Mouse (Mus musculus): ENCODE results near the gene Cox20.
"Not testable (repeated sequence)": the region's sequence is repeated elsewhere in the genome, so short reads cannot be mapped to it uniquely, and the experiment has no call there.

Cox20 gene

GRCm38 (mm10) chr1:178318389-178319184 lies at the start of gene Cox20:
TSS of gene Cox20 (plus strand) at chr1:178319130.
- in situ Hi-C loops (cut with MboI, MseI), result loop anchor here (25.0 kb wide), 1 partner anchor 531 kb away; the partner anchor contains the start of gene Adss

- in situ Hi-C loops (cut with MboI, MseI), result no loop called here
These were observed 48.3 kb upstream of the Cox20 start for GRCm38 (mm10) chr1:178270635-178271034.

- in situ Hi-C loops (cut with MboI, MseI), result no loop called here
These were observed 43.7 kb upstream of the Cox20 start for GRCm38 (mm10) chr1:178275174-178275730.

GRCm38 (mm10) chr1:178275738-178276053 lies 43.2 kb upstream of the Cox20 start:
- in situ Hi-C loops (cut with MboI, MseI), result no loop called here

GRCm38 (mm10) chr1:178276054-178276911 lies 42.6 kb upstream of the Cox20 start:
- in situ Hi-C loops (cut with MboI, MseI), result no loop called here

GRCm38 (mm10) chr1:178283314-178283713 lies 35.6 kb upstream of the Cox20 start:
- in situ Hi-C loops (cut with MboI, MseI), result not testable (repeated sequence)

GRCm38 (mm10) chr1:178283946-178284720 lies 34.8 kb upstream of the Cox20 start:
- in situ Hi-C loops (cut with MboI, MseI), result no loop called here

- in situ Hi-C loops (cut with MboI, MseI), result no loop called here
These were observed 31.2 kb upstream of the Cox20 start for GRCm38 (mm10) chr1:178287601-178288176.

- in situ Hi-C loops (cut with MboI, MseI), result no loop called here
These were observed 27.2 kb upstream of the Cox20 start for GRCm38 (mm10) chr1:178291716-178292115.

GRCm38 (mm10) chr1:178294051-178294450 lies 24.9 kb upstream of the Cox20 start:
- in situ Hi-C loops (cut with MboI, MseI), result no loop called here

- in situ Hi-C loops (cut with MboI, MseI), result loop anchor here (25.0 kb wide), 1 partner anchor 514 kb away; the partner anchor contains the start of gene Adss
These were observed 17.7 kb upstream of the Cox20 start for GRCm38 (mm10) chr1:178301261-178301660.

- in situ Hi-C loops (cut with MboI, MseI), result loop anchor here (25.0 kb wide), 1 partner anchor 516 kb away; the partner anchor contains the start of gene Adss
These were observed 15.5 kb upstream of the Cox20 start for GRCm38 (mm10) chr1:178303425-178303824.

- in situ Hi-C loops (cut with MboI, MseI), result loop anchor here (5.0 to 25.0 kb wide), 2 partner anchors 167 to 522 kb away; partner anchors contain the start of gene Adss
These were observed 9.4 kb upstream of the Cox20 start for GRCm38 (mm10) chr1:178309487-178309886.

GRCm38 (mm10) chr1:178310128-178310527 lies 8.8 kb upstream of the Cox20 start:
- in situ Hi-C loops (cut with MboI, MseI), result loop anchor here (25.0 kb wide), 1 partner anchor 523 kb away; the partner anchor contains the start of gene Adss

GRCm38 (mm10) chr1:178313039-178313597 lies 5.8 kb upstream of the Cox20 start:
- in situ Hi-C loops (cut with MboI, MseI), result loop anchor here (25.0 kb wide), 1 partner anchor 526 kb away; the partner anchor contains the start of gene Adss

- in situ Hi-C loops (cut with MboI, MseI), result loop anchor here (25.0 kb wide), 1 partner anchor 527 kb away; the partner anchor contains the start of gene Adss
These were observed 4.7 kb upstream of the Cox20 start for GRCm38 (mm10) chr1:178314236-178314635.

- in situ Hi-C loops (cut with MboI, MseI), result loop anchor here (25.0 kb wide), 1 partner anchor 530 kb away; the partner anchor contains the start of gene Adss
These were observed 1.5 kb upstream of the Cox20 start for GRCm38 (mm10) chr1:178317275-178318001.

GRCm38 (mm10) chr1:178318002-178318388 lies 935 bp upstream of the Cox20 start:
- in situ Hi-C loops (cut with MboI, MseI), result loop anchor here (25.0 kb wide), 1 partner anchor 531 kb away; the partner anchor contains the start of gene Adss

GRCm38 (mm10) chr1:178319295-178320037 lies 536 bp downstream of the Cox20 start:
- in situ Hi-C loops (cut with MboI, MseI), result loop anchor here (25.0 kb wide), 1 partner anchor 532 kb away; the partner anchor contains the start of gene Adss

Measured in T-helper 2 cell (primary cell).